Mouse (Mus musculus) MEL (cell line): ENCODE results near the gene Ust. TPM values are rescaled to one million over a fixed set of nuclear protein-coding genes. Genes with fewer than 3 reads are reported as not detected.

Source experiments
- DNase-seq: peaks from one replicate; pipeline ENCODE4 v3.0.0; 2011; ENCODE audit warnings: low read depth, low spot score
- H3K27ac ChIP-seq: 2 replicates; pipeline ENCODE4 v1.5.1; 2012; ENCODE audit warnings: low read depth, mild to moderate bottlenecking, control low read depth, low read length, moderate library complexity; ENCODE audit not compliant: control insufficient read depth
- H3K27me3 ChIP-seq, 2 experiments: fragments of 150-350 bp in 1 of 2; sonication (generic) in 1 of 2; 2 replicates each; pipeline ENCODE4 v1.6.1; 2012; ENCODE audit warnings: low read length in 2 of 2, mild to moderate bottlenecking in 2 of 2, improper control_type of control experiment in 1 of 2, moderate library complexity in 1 of 2; ENCODE audit not compliant: insufficient read depth in 2 of 2, control insufficient read depth in 1 of 2
- H3K36me3 ChIP-seq, 2 experiments: 2 replicates each; pipeline ENCODE4 v1.6.1; 2012 to 2014; ENCODE audit warnings: low read length in 2 of 2, improper control_type of control experiment in 1 of 2, inconsistent platforms in 1 of 2, mild to moderate bottlenecking in 1 of 2; ENCODE audit not compliant: insufficient read depth in 2 of 2, control insufficient read depth in 1 of 2
- H3K4me1 ChIP-seq, 2 experiments: fragments of 150-350 bp in 1 of 2; sonication (generic) in 1 of 2; 2 replicates each; pipeline ENCODE4 v1.6.1; 2012; ENCODE audit warnings: low read length in 2 of 2, improper control_type of control experiment in 1 of 2, mild to moderate bottlenecking in 1 of 2; ENCODE audit not compliant: insufficient read depth in 2 of 2, control insufficient read depth in 1 of 2
- H3K4me3 ChIP-seq, 2 experiments: fragments of 150-350 bp in 1 of 2; sonication (generic) in 1 of 2; 2 replicates each; pipeline ENCODE4 v1.5.1; 2012; ENCODE audit warnings: low read depth in 2 of 2, low read length in 2 of 2, mild to moderate bottlenecking in 2 of 2, moderate library complexity in 2 of 2, control low read depth in 1 of 2, improper control_type of control experiment in 1 of 2; ENCODE audit not compliant: control insufficient read depth in 1 of 2, insufficient read depth in 1 of 2
- H3K79me2 ChIP-seq: 2 replicates; pipeline ENCODE4 v1.6.1; 2012; ENCODE audit warnings: mild to moderate bottlenecking, low read length, moderate library complexity; ENCODE audit not compliant: control insufficient read depth, poor library complexity, insufficient read depth
- H3K9ac ChIP-seq: 2 replicates; pipeline ENCODE4 v1.6.1; 2012; ENCODE audit warnings: low read depth, mild to moderate bottlenecking, control low read depth, low read length, moderate library complexity; ENCODE audit not compliant: control insufficient read depth, poor library complexity, severe bottlenecking
- H3K9me3 ChIP-seq: fragments of 150-350 bp; sonication (generic); replicated peaks from 2 replicates; pipeline ENCODE4 v1.6.1; 2012; ENCODE audit warnings: mild to moderate bottlenecking, low read length, improper control_type of control experiment, moderate library complexity; ENCODE audit not compliant: insufficient read depth
- BHLHE40 ChIP-seq: IDR thresholded peaks from 2 replicates; pipeline ENCODE4 v1.6.1; 2012; ENCODE audit warnings: low read depth, mild to moderate bottlenecking, inconsistent platforms, low read length, improper control_type of control experiment, borderline replicate concordance
- CHD1 ChIP-seq: IDR thresholded peaks from 2 replicates; pipeline ENCODE4 v1.6.1; 2012; ENCODE audit warnings: low read depth, mild to moderate bottlenecking, inconsistent platforms, low read length, improper control_type of control experiment
- CTCF ChIP-seq, 3 experiments: IDR thresholded peaks in 2 of 3; conservative IDR thresholded peaks in 1 of 3; 2 replicates each; pipeline ENCODE4 v1.5.1; 2011 to 2012; ENCODE audit warnings: low read length in 3 of 3, low read depth in 2 of 3, mild to moderate bottlenecking in 2 of 3, improper control_type of control experiment in 1 of 3, inconsistent platforms in 1 of 3, mixed read lengths in 1 of 3, moderate library complexity in 1 of 3; ENCODE audit not compliant: control insufficient read depth in 1 of 3, insufficient read depth in 1 of 3, poor library complexity in 1 of 3, severe bottlenecking in 1 of 3
- E2F4 ChIP-seq: IDR thresholded peaks from 2 replicates; pipeline ENCODE4 v1.6.1; 2011; ENCODE audit warnings: low read depth, low read length, improper control_type of control experiment, borderline replicate concordance
- EP300 ChIP-seq, 2 experiments: IDR thresholded peaks; 2 replicates each; pipeline ENCODE4 v1.6.1; 2011; ENCODE audit warnings: improper control_type of control experiment in 2 of 2, low read length in 2 of 2, low read depth in 1 of 2, mild to moderate bottlenecking in 1 of 2
- ETS1 ChIP-seq: IDR thresholded peaks from 2 replicates; pipeline ENCODE4 v1.6.1; 2012; ENCODE audit warnings: low read depth, mild to moderate bottlenecking, inconsistent platforms, low read length, improper control_type of control experiment, moderate library complexity
- GABPA ChIP-seq: IDR thresholded peaks from 2 replicates; pipeline ENCODE4 v1.6.1; 2012; ENCODE audit warnings: low read depth, mild to moderate bottlenecking, inconsistent platforms, low read length, improper control_type of control experiment, moderate library complexity
- MAX ChIP-seq: IDR thresholded peaks from 2 replicates; pipeline ENCODE4 v1.6.1; 2011; ENCODE audit warnings: low read length, improper control_type of control experiment
- MAZ ChIP-seq: IDR thresholded peaks from 2 replicates; pipeline ENCODE4 v1.6.1; 2012; ENCODE audit warnings: low read depth, mild to moderate bottlenecking, inconsistent platforms, low read length, improper control_type of control experiment
- NELFE ChIP-seq: IDR thresholded peaks from 2 replicates; pipeline ENCODE4 v1.6.1; 2011; ENCODE audit warnings: low read depth, low read length, improper control_type of control experiment
- NRF1 ChIP-seq: IDR thresholded peaks from 2 replicates; pipeline ENCODE4 v1.6.1; 2014; ENCODE audit warnings: low read depth, mild to moderate bottlenecking, inconsistent platforms, low read length, improper control_type of control experiment, moderate library complexity; ENCODE audit not compliant: poor library complexity, insufficient read depth, severe bottlenecking
- POLR2AphosphoS2 ChIP-seq: IDR thresholded peaks from 2 replicates; pipeline ENCODE4 v1.6.1; 2011; ENCODE audit warnings: low read length, improper control_type of control experiment
- TCF12 ChIP-seq: IDR thresholded peaks from 2 replicates; pipeline ENCODE4 v1.6.1; 2014; ENCODE audit warnings: low read depth, mild to moderate bottlenecking, inconsistent platforms, low read length, improper control_type of control experiment, moderate library complexity
- USF1 ChIP-seq: IDR thresholded peaks from 2 replicates; pipeline ENCODE4 v1.6.1; 2014; ENCODE audit warnings: low read depth, mild to moderate bottlenecking, inconsistent platforms, low read length, improper control_type of control experiment, moderate library complexity
- polyA plus RNA-seq, 2 experiments: library from polyadenylated mRNA; stranded (reverse) in 1 of 2; unstranded in 1 of 2; fragments of >175 nt in 1 of 2; fragments of >200 nt in 1 of 2; gene quantifications; 2 replicates each; pipeline versions ENCODE4 v1.2.1 to v1.2.4; 2012; ENCODE audit warnings: low replicate concordance in 2 of 2, low read depth in 1 of 2; ENCODE audit not compliant: insufficient read length in 2 of 2, insufficient read depth in 1 of 2, missing spikeins in 1 of 2
- total RNA-seq: library from RNA; depleted of rRNA; stranded (reverse); fragments of 300-350 nt; gene quantifications from 2 replicates; pipeline ENCODE4 v1.2.3, GENCODE M21; 2012

The Ust gene
- total and polyA plus RNA-seq, 3 experiments = not detected

DNA sequence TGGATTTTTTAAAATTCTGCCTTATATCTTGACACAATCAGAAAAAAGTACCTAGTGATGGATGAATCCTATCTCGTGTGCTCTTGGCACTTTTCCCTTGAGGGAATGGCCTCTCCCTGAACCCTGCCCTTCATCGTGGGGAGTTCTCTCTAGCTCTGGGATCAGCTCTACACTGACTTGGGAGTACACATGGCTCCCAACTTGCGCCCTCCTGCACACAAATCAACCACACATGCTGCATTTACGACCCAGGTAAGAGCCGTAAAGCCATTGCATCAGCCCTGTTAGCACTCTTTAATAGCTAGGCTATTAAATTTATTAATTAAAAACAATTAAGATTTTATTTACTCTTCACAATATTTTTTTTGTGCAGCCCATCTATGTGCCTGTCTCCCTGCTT, 74.6 kb downstream of the Ust start:
- no peaks in the 10 kb centered on the region for H3K4me1 ChIP-seq
- TF ChIP-seq POLR2AphosphoS2 (no peak), NELFE (no peak), GABPA (no peak)
- no peak for DNase-seq
- no peak overlapping the region for H3K27ac ChIP-seq
- H3K27me3 ChIP-seq = no peaks in the 10 kb centered on the region
- no peak overlapping the region for H3K4me3 ChIP-seq
- no peaks in the 10 kb centered on the region for H3K9me3 ChIP-seq
- no peak overlapping the region for H3K9ac ChIP-seq
- H3K79me2 ChIP-seq = no peaks in the 10 kb centered on the region
- no peaks in the 10 kb centered on the region for H3K36me3 ChIP-seq

GRCm38 (mm10) chr10:8431857-8432256, 86.8 kb downstream of the Ust start:
- TF ChIP-seq USF1 (no peak), E2F4 (no peak), MAX (no peak), CTCF (IDR thresholded peaks at IDR 0.05 in 2 of 3, conservative IDR thresholded peaks at IDR 0.05 in 1 of 3; ENCODE audit: control insufficient read depth in 1 of 3, insufficient read depth in 1 of 3, low read depth in 2 of 3, low read length in 3 of 3, poor library complexity in 1 of 3, severe bottlenecking in 1 of 3) (no peak)
- Histone ChIP-seq H3K36me3 (no peaks in the 10 kb centered on the region), H3K27me3 (no peaks in the 10 kb centered on the region; a peak in 1 of 4 replicates), H3K4me1 (no peaks in the 10 kb centered on the region), H3K79me2 (no peaks in the 10 kb centered on the region), H3K9me3 (no peaks in the 10 kb centered on the region), H3K27ac (no peak overlapping the region), H3K9ac (no peak overlapping the region), H3K4me3 (no peak overlapping the region)
- no peak for DNase-seq

DNA sequence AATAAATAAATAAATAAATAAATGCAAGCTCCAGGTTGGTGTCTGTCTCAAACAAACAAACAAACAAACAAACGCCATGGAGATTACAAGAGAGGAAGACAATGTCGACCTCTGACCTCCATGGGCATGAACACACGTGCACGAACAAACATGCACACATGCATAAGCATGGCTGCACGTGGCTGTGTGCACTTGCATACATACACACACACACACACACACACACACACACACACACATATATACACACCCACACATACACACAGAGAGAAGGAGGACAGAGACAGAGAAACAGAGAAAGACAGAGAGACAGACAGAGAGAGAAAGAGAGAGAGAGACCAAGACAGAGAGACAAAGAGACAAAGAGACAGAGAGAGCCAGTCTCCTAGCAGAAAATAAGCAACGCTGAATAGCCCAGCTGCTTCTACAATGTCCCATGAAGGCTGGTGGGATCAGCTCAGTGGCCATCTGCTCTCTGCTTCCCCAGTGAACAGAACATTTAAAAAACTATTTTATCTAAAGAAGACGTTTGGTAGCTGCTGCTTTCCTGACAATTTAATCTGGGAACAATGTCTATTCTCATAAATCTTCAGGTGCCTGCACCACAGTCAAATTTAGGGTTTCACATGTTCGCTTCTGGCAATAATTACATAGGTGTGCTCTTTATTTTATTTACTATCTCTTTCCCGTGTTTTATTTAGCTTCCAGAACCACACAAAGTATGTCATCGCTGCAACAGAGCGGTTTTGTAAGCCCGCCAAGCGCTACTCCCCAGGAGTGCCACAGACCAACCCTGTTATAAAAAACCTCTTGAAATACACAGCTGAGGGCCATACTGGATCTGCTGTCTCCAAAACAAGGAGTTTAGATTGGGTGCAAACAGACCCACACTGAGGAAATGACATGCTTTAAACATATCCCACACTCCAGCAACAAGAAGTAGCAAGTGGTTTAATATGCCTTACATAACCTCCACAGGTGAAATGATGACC, 89.5 kb downstream of the Ust start:
- H3K27me3 ChIP-seq = no peaks in the 10 kb centered on the region; a peak in 1 of 4 replicates
- H3K79me2 ChIP-seq = no peaks in the 10 kb centered on the region
- H3K36me3 ChIP-seq = no peaks in the 10 kb centered on the region
- H3K4me3 ChIP-seq = no peak overlapping the region
- no peaks in the 10 kb centered on the region for H3K9me3 ChIP-seq
- no peak for TF ChIP-seq TCF12
- TF ChIP-seq EP300 (IDR thresholded peaks at IDR 0.05; ENCODE audit: low read depth in 1 of 2, low read length in 2 of 2) = no peak
- TF ChIP-seq CHD1 = no peak
- no peak for TF ChIP-seq MAZ
- no peak for TF ChIP-seq BHLHE40
- no peak for TF ChIP-seq ETS1
- TF ChIP-seq NRF1 = no peak
- no peak for TF ChIP-seq POLR2AphosphoS2
- H3K27ac ChIP-seq = no peak overlapping the region
- H3K4me1 ChIP-seq = no peaks in the 10 kb centered on the region
- no peak for DNase-seq
- H3K9ac ChIP-seq = no peak overlapping the region
